Mouse (Mus musculus): ENCODE data around the gene Pdzd9.

DNA sequence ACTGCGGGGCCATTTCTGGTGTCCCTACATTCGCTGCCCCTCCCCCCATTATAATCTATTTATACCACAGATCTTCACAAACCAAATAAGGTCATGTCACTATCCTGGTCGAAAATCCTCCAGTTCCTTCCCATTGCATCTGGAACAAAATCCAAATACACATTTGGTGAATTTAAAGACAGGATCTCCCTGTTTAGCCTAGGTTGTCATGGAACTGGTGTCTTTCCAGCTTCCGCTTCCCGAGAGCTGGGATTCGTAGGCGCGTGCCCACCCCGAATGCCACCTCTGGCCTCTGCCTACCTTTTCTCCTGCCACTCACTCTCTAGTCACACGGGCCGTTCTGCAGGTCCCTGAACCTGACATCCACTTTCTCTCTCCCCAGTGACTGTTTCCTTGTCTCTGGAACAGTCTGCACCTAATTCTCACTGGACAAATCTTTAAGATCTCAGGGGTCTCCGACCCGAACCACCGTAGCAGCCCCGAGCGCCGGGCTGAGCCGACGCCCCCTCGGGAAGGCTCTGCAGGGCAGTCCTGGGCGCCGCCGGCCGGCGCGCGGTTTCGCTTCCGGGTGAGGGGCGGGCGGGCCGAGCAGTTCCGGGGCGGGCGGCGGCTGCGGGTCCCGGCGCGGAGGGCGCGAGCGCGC, 7.0 kb upstream of the Pdzd9 start, which contains the start of gene Mosmo:
- no peak for TF ChIP-seq CTCF (IDR thresholded peaks at IDR 0.05; ENCODE audit: low read depth)
- TF ChIP-seq EP300 (IDR thresholded peaks at IDR 0.05; ENCODE audit: low read depth), result no peak

Data from liver, postnatal 0 days (tissue).